Mouse (Mus musculus): ENCODE measurements around the gene Usp46. TPM values are rescaled to one million over a fixed set of nuclear protein-coding genes. Genes with fewer than 3 reads are reported as not detected.

The Usp46 gene
- total and polyA plus RNA-seq, 2 experiments, result 3.0 to 5.4 TPM

DNA sequence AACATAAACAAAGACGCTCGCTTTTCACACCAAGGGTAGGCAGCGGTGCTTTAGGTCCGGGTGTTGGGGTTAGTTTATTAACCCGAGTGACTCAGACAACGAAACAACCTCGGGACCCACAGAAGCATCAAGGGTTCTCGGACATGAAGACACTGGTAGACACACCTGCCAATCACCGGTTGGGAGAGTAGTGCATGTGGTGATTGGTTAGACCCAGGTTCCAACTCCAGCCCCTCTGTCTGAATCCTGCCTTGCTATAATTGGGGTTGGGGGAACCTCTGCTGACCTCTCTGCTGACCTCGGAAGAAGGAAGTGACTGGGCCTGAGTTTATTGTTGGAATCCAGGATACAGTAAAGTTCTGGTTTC, 29.6 kb upstream of the Usp46 start:
- no peak for TF ChIP-seq POLR2A (IDR thresholded peaks at IDR 0.05; ENCODE audit: extremely low read depth, insufficient read depth, low read length)
- TF ChIP-seq CTCF (IDR thresholded peaks at IDR 0.05; ENCODE audit: low read depth, low read length), result no peak
- WGBS, result 82% methylated on average over 10 of the region's 10 CpGs
- no peak for DNase-seq (ENCODE audit: extremely low read depth, low read depth, low spot score)

DNA sequence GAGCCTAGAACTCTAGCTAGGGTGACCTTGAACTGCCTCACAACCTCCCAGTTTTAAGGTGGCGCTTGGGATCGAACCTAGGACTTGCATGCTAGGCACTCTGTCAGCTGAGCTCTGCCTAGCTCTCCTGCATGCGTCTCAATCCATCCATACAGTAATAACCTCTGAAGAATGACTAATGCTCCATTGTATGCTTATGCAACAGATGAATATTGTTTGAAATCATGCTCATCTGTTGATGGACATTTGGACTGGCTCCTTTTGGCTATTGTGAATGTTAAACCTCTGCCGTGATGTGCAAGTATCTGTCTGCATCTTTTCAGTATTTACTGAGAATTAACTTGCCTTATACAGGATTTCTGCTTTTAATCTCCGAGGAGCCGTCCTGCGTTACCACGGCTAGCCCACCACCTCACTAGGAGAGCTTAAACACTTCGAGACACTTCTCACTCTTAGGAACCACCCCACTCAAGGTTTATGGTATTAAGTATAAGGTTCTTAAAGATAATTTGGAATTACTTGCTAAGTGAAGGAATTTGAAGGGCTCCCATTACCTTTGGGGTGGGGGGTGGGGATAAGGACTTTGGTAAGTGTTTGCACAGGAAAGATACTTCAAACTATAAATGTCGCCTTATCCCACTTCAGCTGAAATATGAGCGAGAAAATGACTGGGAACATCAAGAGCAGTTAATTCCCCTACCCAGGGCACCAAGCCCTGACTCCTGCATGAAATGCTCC, 29.1 kb upstream of the Usp46 start:
- Histone ChIP-seq H3K9ac (ENCODE audit: low read depth, low read length) (no peak overlapping the region), H3K36me3 (ENCODE audit: control insufficient read depth, insufficient read depth, low read length) (peaks cover 9% of the 10 kb centered on the region; the same call in 1 of the 2 replicates), H3K79me2 (ENCODE audit: control insufficient read depth, insufficient read depth, low read length) (no peaks in the 10 kb centered on the region), H3K4me1 (ENCODE audit: control insufficient read depth, insufficient read depth, low read length) (peaks cover 3% of the 10 kb centered on the region; the same call in 1 of the 2 replicates), H3K27me3 (ENCODE audit: control insufficient read depth, insufficient read depth, low read length) (no peaks in the 10 kb centered on the region), H3K27ac (replicated peaks; ENCODE audit: insufficient read depth, low read depth, low read length) (0 out of 2 replicates have a peak overlapping the region, but pooled peaks have one; percentile 4), H3K4me3 (ENCODE audit: insufficient read depth, low read depth, low read length) (no peak overlapping the region)
- no peak for TF ChIP-seq CTCF (IDR thresholded peaks at IDR 0.05; ENCODE audit: low read depth, low read length)
- no peak for TF ChIP-seq POLR2A (IDR thresholded peaks at IDR 0.05; ENCODE audit: extremely low read depth, insufficient read depth, low read length)
- WGBS, result 91% methylated on average over 11 of the region's 11 CpGs
- no peak for DNase-seq (ENCODE audit: extremely low read depth, low read depth, low spot score)

More for the DNA sequence above, 29.6 kb upstream of the Usp46 start:
- Histone ChIP-seq H3K4me3 (ENCODE audit: insufficient read depth, low read depth, low read length) (no peak overlapping the region), H3K9ac (ENCODE audit: low read depth, low read length) (no peak overlapping the region), H3K4me1 (ENCODE audit: control insufficient read depth, insufficient read depth, low read length) (peaks cover 3% of the 10 kb centered on the region; the same call in 1 of the 2 replicates), H3K27ac (replicated peaks; ENCODE audit: insufficient read depth, low read depth, low read length) (no peak overlapping the region), H3K79me2 (ENCODE audit: control insufficient read depth, insufficient read depth, low read length) (no peaks in the 10 kb centered on the region), H3K36me3 (ENCODE audit: control insufficient read depth, insufficient read depth, low read length) (peaks cover 9% of the 10 kb centered on the region; the same call in 1 of the 2 replicates), H3K27me3 (ENCODE audit: control insufficient read depth, insufficient read depth, low read length) (no peaks in the 10 kb centered on the region)

DNA sequence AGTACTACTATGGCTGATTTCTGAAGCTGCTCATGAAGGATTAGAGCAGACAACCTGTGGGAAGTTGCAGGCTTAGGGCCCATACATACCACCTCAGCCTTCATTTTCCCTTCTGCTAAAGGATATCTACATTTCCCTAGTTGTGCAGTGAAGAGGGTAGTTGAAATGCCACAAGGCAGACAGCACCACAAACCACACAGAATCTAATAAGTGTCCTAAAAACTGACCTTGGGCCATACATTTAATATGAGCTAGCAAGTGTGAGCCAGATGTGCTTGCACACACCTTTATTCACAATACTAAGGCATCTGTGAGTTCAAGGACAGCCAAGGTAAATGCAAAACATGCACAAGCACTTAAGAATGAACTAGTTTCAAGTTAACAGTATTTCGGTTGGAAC, 27.8 kb upstream of the Usp46 start:
- no peaks in the 10 kb centered on the region for H3K27me3 ChIP-seq (ENCODE audit: control insufficient read depth, insufficient read depth, low read length)
- H3K4me3 ChIP-seq (ENCODE audit: insufficient read depth, low read depth, low read length), result no peak overlapping the region
- 98% methylated on average over 1 of the region's 1 CpGs for WGBS
- no peak overlapping the region for H3K27ac ChIP-seq (replicated peaks; ENCODE audit: insufficient read depth, low read depth, low read length)
- TF ChIP-seq POLR2A (IDR thresholded peaks at IDR 0.05; ENCODE audit: extremely low read depth, insufficient read depth, low read length) (no peak), CTCF (IDR thresholded peaks at IDR 0.05; ENCODE audit: low read depth, low read length) (no peak)
- H3K79me2 ChIP-seq (ENCODE audit: control insufficient read depth, insufficient read depth, low read length), result no peaks in the 10 kb centered on the region
- peaks cover 9% of the 10 kb centered on the region; the same call in 1 of the 2 replicates for H3K36me3 ChIP-seq (ENCODE audit: control insufficient read depth, insufficient read depth, low read length)
- DNase-seq (ENCODE audit: extremely low read depth, low read depth, low spot score), result no peak
- H3K4me1 ChIP-seq (ENCODE audit: control insufficient read depth, insufficient read depth, low read length), result peaks cover 3% of the 10 kb centered on the region; the same call in 1 of the 2 replicates
- no peak overlapping the region for H3K9ac ChIP-seq (ENCODE audit: low read depth, low read length)

DNA sequence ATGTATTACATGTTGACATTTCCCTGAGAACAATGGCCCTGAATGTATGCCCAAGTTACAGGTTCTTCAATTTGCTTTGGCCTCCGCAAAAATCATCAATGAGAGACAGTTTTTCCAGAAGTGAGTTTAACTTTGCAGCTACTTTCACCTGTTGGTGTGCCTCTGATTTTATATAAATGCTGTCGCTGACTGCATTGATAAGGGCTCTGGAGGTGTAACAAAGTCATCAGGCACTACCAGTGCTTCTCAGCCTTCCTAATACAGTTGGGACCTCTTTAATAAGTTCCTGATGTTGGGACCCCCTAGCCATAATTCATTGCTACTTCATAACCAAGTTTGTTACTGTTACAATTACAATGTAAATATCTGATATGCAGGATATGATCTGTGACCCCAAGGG, 27.4 kb upstream of the Usp46 start:
- H3K27me3 ChIP-seq (ENCODE audit: control insufficient read depth, insufficient read depth, low read length), result no peaks in the 10 kb centered on the region
- no peak for TF ChIP-seq CTCF (IDR thresholded peaks at IDR 0.05; ENCODE audit: low read depth, low read length)
- TF ChIP-seq POLR2A (IDR thresholded peaks at IDR 0.05; ENCODE audit: extremely low read depth, insufficient read depth, low read length), result no peak
- H3K79me2 ChIP-seq (ENCODE audit: control insufficient read depth, insufficient read depth, low read length), result no peaks in the 10 kb centered on the region
- peaks cover 3% of the 10 kb centered on the region; the same call in 1 of the 2 replicates for H3K4me1 ChIP-seq (ENCODE audit: control insufficient read depth, insufficient read depth, low read length)
- WGBS, result 91% methylated on average over 2 of the region's 2 CpGs
- no peak overlapping the region for H3K9ac ChIP-seq (ENCODE audit: low read depth, low read length)
- no peak for DNase-seq (ENCODE audit: extremely low read depth, low read depth, low spot score)
- no peak overlapping the region for H3K4me3 ChIP-seq (ENCODE audit: insufficient read depth, low read depth, low read length)
- H3K36me3 ChIP-seq (ENCODE audit: control insufficient read depth, insufficient read depth, low read length), result peaks cover 9% of the 10 kb centered on the region; the same call in 1 of the 2 replicates
- no peak overlapping the region for H3K27ac ChIP-seq (replicated peaks; ENCODE audit: insufficient read depth, low read depth, low read length)

DNA sequence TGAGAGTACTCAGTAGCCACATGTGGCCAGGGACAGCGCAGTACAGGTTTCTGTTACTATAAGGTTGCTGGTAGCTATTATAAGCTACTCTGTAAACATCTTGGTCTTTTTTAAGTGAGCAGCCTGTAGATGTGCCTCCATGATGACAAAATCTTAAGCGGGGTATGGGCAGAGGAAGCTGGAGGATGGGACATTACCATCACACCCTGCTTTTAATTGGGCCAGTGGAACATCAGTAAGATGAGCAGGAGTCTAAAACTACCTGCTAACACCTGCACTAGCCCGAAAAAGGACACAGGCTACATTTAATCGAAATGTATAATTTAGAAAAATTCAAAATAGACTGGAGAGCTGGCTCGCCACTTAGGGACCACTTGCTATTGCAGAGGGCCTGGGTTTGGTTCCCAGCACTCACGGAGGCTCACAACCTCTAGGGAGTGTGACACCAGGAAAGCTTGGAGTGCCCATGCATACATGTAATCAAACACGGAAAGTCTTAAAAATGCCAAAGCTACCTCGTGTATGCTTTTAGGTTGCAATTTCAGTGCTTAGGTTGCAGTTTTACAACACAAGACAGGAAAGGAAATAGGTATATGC, 26.7 kb upstream of the Usp46 start:
- DNase-seq (ENCODE audit: extremely low read depth, low read depth, low spot score), result no peak
- WGBS, result 92% methylated on average over 8 of the region's 8 CpGs
- Histone ChIP-seq H3K36me3 (ENCODE audit: control insufficient read depth, insufficient read depth, low read length) (peaks cover 9% of the 10 kb centered on the region; the same call in 1 of the 2 replicates), H3K27me3 (ENCODE audit: control insufficient read depth, insufficient read depth, low read length) (no peaks in the 10 kb centered on the region), H3K4me1 (ENCODE audit: control insufficient read depth, insufficient read depth, low read length) (peaks cover 3% of the 10 kb centered on the region; the same call in 1 of the 2 replicates), H3K9ac (ENCODE audit: low read depth, low read length) (no peak overlapping the region), H3K27ac (replicated peaks; ENCODE audit: insufficient read depth, low read depth, low read length) (no peak overlapping the region), H3K79me2 (ENCODE audit: control insufficient read depth, insufficient read depth, low read length) (no peaks in the 10 kb centered on the region), H3K4me3 (ENCODE audit: insufficient read depth, low read depth, low read length) (no peak overlapping the region)
- TF ChIP-seq CTCF (IDR thresholded peaks at IDR 0.05; ENCODE audit: low read depth, low read length) (no peak), POLR2A (IDR thresholded peaks at IDR 0.05; ENCODE audit: extremely low read depth, insufficient read depth, low read length) (no peak)

All from liver, adult 2 months (tissue).